Mouse (Mus musculus) CH12.LX (cell line): ENCODE results near the gene Sat1. TPM values are rescaled to one million over a fixed set of nuclear protein-coding genes. Genes with fewer than 3 reads are reported as not detected.

Source experiments
- DNase-seq: peaks from one replicate; pipeline ENCODE4 v3.0.0-alpha.2; 2013; ENCODE audit errors: extremely low read depth
- H3K27ac ChIP-seq: 2 replicates; pipeline ENCODE4 v1.5.1; 2012; ENCODE audit warnings: low read depth, mild to moderate bottlenecking, control low read depth, moderate library complexity; ENCODE audit not compliant: insufficient read depth
- H3K27me3 ChIP-seq: replicated peaks from 2 replicates; pipeline ENCODE3; 2012; ENCODE audit warnings: inconsistent platforms
- H3K36me3 ChIP-seq, 2 experiments: replicated peaks in 1 of 2; 2 replicates each; pipeline versions ENCODE3 to v1.6.1; 2012; ENCODE audit warnings: inconsistent platforms in 1 of 2, low read length in 1 of 2, mild to moderate bottlenecking in 1 of 2, mixed read lengths in 1 of 2, moderate library complexity in 1 of 2; ENCODE audit not compliant: control insufficient read depth in 1 of 2, insufficient read depth in 1 of 2
- H3K4me1 ChIP-seq, 2 experiments: 2 replicates each; pipeline ENCODE4 v1.6.1; 2012; ENCODE audit warnings: inconsistent platforms in 1 of 2, moderate library complexity in 1 of 2; ENCODE audit not compliant: insufficient read depth in 2 of 2, control insufficient read depth in 1 of 2
- H3K4me2 ChIP-seq: 2 replicates; pipeline ENCODE4 v1.6.1; 2012; ENCODE audit warnings: low read depth, mild to moderate bottlenecking, control low read depth; ENCODE audit not compliant: poor library complexity, insufficient read depth, severe bottlenecking
- H3K4me3 ChIP-seq, 3 experiments: fragments of 150-350 bp in 1 of 3; sonication (generic) in 1 of 3; replicated peaks in 1 of 3; 2 replicates each; pipeline versions ENCODE3 to v1.5.1; 2011 to 2012; ENCODE audit warnings: low read depth in 2 of 3, low read length in 2 of 3, mild to moderate bottlenecking in 2 of 3, moderate library complexity in 2 of 3, control low read depth in 1 of 3, improper control_type of control experiment in 1 of 3, inconsistent platforms in 1 of 3, mixed read lengths in 1 of 3; ENCODE audit not compliant: poor library complexity in 1 of 3
- H3K79me2 ChIP-seq: replicated peaks from 2 replicates; pipeline ENCODE4 v1.6.1; 2012; ENCODE audit warnings: mild to moderate bottlenecking, moderate library complexity; ENCODE audit not compliant: control insufficient read depth, poor library complexity, insufficient read depth, severe bottlenecking; ENCODE audit errors: extremely low read depth
- H3K9ac ChIP-seq: 2 replicates; pipeline ENCODE4 v1.6.1; 2012; ENCODE audit warnings: low read depth, mild to moderate bottlenecking, control low read depth, moderate library complexity; ENCODE audit not compliant: insufficient read depth
- H3K9me3 ChIP-seq: replicated peaks from 2 replicates; pipeline ENCODE3; 2012; ENCODE audit warnings: low read length, inconsistent platforms, mixed read lengths
- BHLHE40 ChIP-seq: IDR thresholded peaks from 2 replicates; pipeline ENCODE4 v1.6.1; 2011; ENCODE audit warnings: mild to moderate bottlenecking, low read depth, low read length, improper control_type of control experiment
- CHD1 ChIP-seq: IDR thresholded peaks from 2 replicates; pipeline ENCODE4 v1.6.1; 2012; ENCODE audit warnings: low read depth, low read length, improper control_type of control experiment, inconsistent platforms
- CHD2 ChIP-seq: IDR thresholded peaks from 2 replicates; pipeline ENCODE4 v1.6.1; 2011; ENCODE audit warnings: low read length, improper control_type of control experiment
- CTCF ChIP-seq, 2 experiments: IDR thresholded peaks in 1 of 2; conservative IDR thresholded peaks in 1 of 2; 2 replicates each; pipeline ENCODE4 v1.5.1; 2011 to 2012; ENCODE audit warnings: low read depth in 2 of 2, low read length in 2 of 2, improper control_type of control experiment in 1 of 2, inconsistent platforms in 1 of 2, mild to moderate bottlenecking in 1 of 2, moderate library complexity in 1 of 2
- E2F4 ChIP-seq: IDR thresholded peaks from 2 replicates; pipeline ENCODE4 v1.6.1; 2011; ENCODE audit warnings: low read depth, low read length, improper control_type of control experiment; ENCODE audit not compliant: insufficient replicate concordance
- ELF1 ChIP-seq: IDR thresholded peaks from 2 replicates; pipeline ENCODE4 v1.6.1; 2014; ENCODE audit warnings: low read depth, mild to moderate bottlenecking, inconsistent platforms, low read length, improper control_type of control experiment
- EP300 ChIP-seq: IDR thresholded peaks from 2 replicates; pipeline ENCODE4 v1.6.1; 2011; ENCODE audit warnings: low read length, improper control_type of control experiment
- ETS1 ChIP-seq: conservative IDR thresholded peaks from 2 replicates; pipeline ENCODE4 v1.6.1; 2012; ENCODE audit warnings: low read depth, mild to moderate bottlenecking, inconsistent platforms, low read length, improper control_type of control experiment, moderate library complexity
- GABPA ChIP-seq: IDR thresholded peaks from 2 replicates; pipeline ENCODE4 v1.6.1; 2012; ENCODE audit warnings: low read depth, low read length, improper control_type of control experiment, inconsistent platforms; ENCODE audit not compliant: insufficient replicate concordance
- HCFC1 ChIP-seq: IDR thresholded peaks from 2 replicates; pipeline ENCODE4 v1.6.1; 2012; ENCODE audit warnings: low read depth, mild to moderate bottlenecking, inconsistent platforms, low read length, improper control_type of control experiment
- IRF4 ChIP-seq: IDR thresholded peaks from 2 replicates; pipeline ENCODE4 v1.6.1; 2014; ENCODE audit warnings: low read depth, mild to moderate bottlenecking, inconsistent platforms, low read length, improper control_type of control experiment
- JUN ChIP-seq: IDR thresholded peaks from 2 replicates; pipeline ENCODE4 v1.6.1; 2011; ENCODE audit warnings: low read depth, mild to moderate bottlenecking, low read length, improper control_type of control experiment, moderate library complexity; ENCODE audit not compliant: insufficient read depth
- JUND ChIP-seq: conservative IDR thresholded peaks from 2 replicates; pipeline ENCODE4 v1.6.1; 2011; ENCODE audit warnings: low read depth, low read length, improper control_type of control experiment
- KAT2A ChIP-seq: IDR thresholded peaks from 2 replicates; pipeline ENCODE4 v1.6.1; 2012; ENCODE audit warnings: low read length, improper control_type of control experiment, inconsistent platforms; ENCODE audit not compliant: insufficient replicate concordance
- MAFK ChIP-seq: IDR thresholded peaks from 2 replicates; pipeline ENCODE4 v1.6.1; 2011; ENCODE audit warnings: low read length, improper control_type of control experiment; ENCODE audit not compliant: insufficient replicate concordance
- MAX ChIP-seq: IDR thresholded peaks from 2 replicates; pipeline ENCODE4 v1.6.1; 2011; ENCODE audit warnings: low read length, improper control_type of control experiment
- MAZ ChIP-seq: IDR thresholded peaks from 2 replicates; pipeline ENCODE4 v1.6.1; 2012; ENCODE audit warnings: low read depth, mild to moderate bottlenecking, inconsistent platforms, low read length, improper control_type of control experiment, moderate library complexity
- MEF2A ChIP-seq: IDR thresholded peaks from 2 replicates; pipeline ENCODE4 v1.6.1; 2014; ENCODE audit warnings: low read depth, mild to moderate bottlenecking, inconsistent platforms, low read length, improper control_type of control experiment, borderline replicate concordance
- MXI1 ChIP-seq: IDR thresholded peaks from 2 replicates; pipeline ENCODE4 v1.6.1; 2011; ENCODE audit warnings: mild to moderate bottlenecking, low read depth, low read length, improper control_type of control experiment
- MYC ChIP-seq: IDR thresholded peaks from 2 replicates; pipeline ENCODE4 v1.6.1; 2011; ENCODE audit warnings: low read depth, mild to moderate bottlenecking, improper control_type of control experiment, low read length
- NELFE ChIP-seq: IDR thresholded peaks from 2 replicates; pipeline ENCODE4 v1.6.1; 2011; ENCODE audit warnings: low read depth, low read length, improper control_type of control experiment
- NRF1 ChIP-seq: IDR thresholded peaks from 2 replicates; pipeline ENCODE4 v1.6.1; 2014; ENCODE audit warnings: low read depth, mild to moderate bottlenecking, inconsistent platforms, low read length, improper control_type of control experiment, moderate library complexity
- PAX5 ChIP-seq: IDR thresholded peaks from 2 replicates; pipeline ENCODE4 v1.6.1; 2012; ENCODE audit warnings: low read length, inconsistent platforms, mixed read lengths
- POLR2A ChIP-seq: IDR thresholded peaks from 2 replicates; pipeline ENCODE4 v1.6.1; 2011; ENCODE audit warnings: low read depth, mild to moderate bottlenecking, improper control_type of control experiment, low read length
- POLR2AphosphoS2 ChIP-seq: IDR thresholded peaks from 2 replicates; pipeline ENCODE4 v1.6.1; 2011; ENCODE audit warnings: low read depth, low read length, improper control_type of control experiment
- RAD21 ChIP-seq: IDR thresholded peaks from 2 replicates; pipeline ENCODE4 v1.6.1; 2011; ENCODE audit warnings: low read depth, mild to moderate bottlenecking, low read length, improper control_type of control experiment, moderate library complexity
- RCOR1 ChIP-seq: conservative IDR thresholded peaks from 2 replicates; pipeline ENCODE4 v1.6.1; 2012; ENCODE audit warnings: low read depth, mild to moderate bottlenecking, inconsistent platforms, low read length, improper control_type of control experiment
- SIN3A ChIP-seq: IDR thresholded peaks from 2 replicates; pipeline ENCODE4 v1.6.1; 2012; ENCODE audit warnings: low read length, improper control_type of control experiment, inconsistent platforms
- SMC3 ChIP-seq: IDR thresholded peaks from 2 replicates; pipeline ENCODE4 v1.6.1; 2011; ENCODE audit warnings: low read depth, low read length, improper control_type of control experiment
- TBP ChIP-seq: conservative IDR thresholded peaks from 2 replicates; pipeline ENCODE4 v1.6.1; 2011; ENCODE audit warnings: low read depth, low read length, improper control_type of control experiment
- TCF12 ChIP-seq: IDR thresholded peaks from 2 replicates; pipeline ENCODE4 v1.6.1; 2014; ENCODE audit warnings: low read depth, mild to moderate bottlenecking, inconsistent platforms, low read length, improper control_type of control experiment
- UBTF ChIP-seq: IDR thresholded peaks from 2 replicates; pipeline ENCODE4 v1.6.1; 2012; ENCODE audit warnings: low read depth, mild to moderate bottlenecking, inconsistent platforms, low read length, improper control_type of control experiment, moderate library complexity
- USF1 ChIP-seq: IDR thresholded peaks from 2 replicates; pipeline ENCODE4 v1.6.1; 2014; ENCODE audit warnings: low read depth, mild to moderate bottlenecking, inconsistent platforms, low read length, improper control_type of control experiment
- USF2 ChIP-seq: conservative IDR thresholded peaks from 2 replicates; pipeline ENCODE4 v1.6.1; 2011; ENCODE audit warnings: low read depth, low read length, improper control_type of control experiment
- ZC3H11A ChIP-seq: IDR thresholded peaks from 2 replicates; pipeline ENCODE4 v1.6.1; 2012; ENCODE audit warnings: low read depth, mild to moderate bottlenecking, inconsistent platforms, low read length, improper control_type of control experiment
- ZKSCAN1 ChIP-seq: IDR thresholded peaks from 2 replicates; pipeline ENCODE4 v1.6.1; 2012; ENCODE audit warnings: low read depth, inconsistent platforms, low read length, improper control_type of control experiment, borderline replicate concordance
- ZMIZ1 ChIP-seq: IDR thresholded peaks from 2 replicates; pipeline ENCODE4 v1.6.1; 2012; ENCODE audit warnings: low read depth, mild to moderate bottlenecking, inconsistent platforms, low read length, improper control_type of control experiment
- ZNF384 ChIP-seq: IDR thresholded peaks from 2 replicates; pipeline ENCODE4 v1.6.1; 2012; ENCODE audit warnings: low read depth, low read length, improper control_type of control experiment, inconsistent platforms
- dilution Hi-C: fragments of 300-500 bp; cut with MboI; formaldehyde crosslinking; loops from 2 replicates; pipeline ENCODE4 v1.14.3; 2020; ENCODE audit warnings: low sequenced_read_pairs; ENCODE audit not compliant: extremely low pct_unique_long_range_greater_than_20kb, extremely low pct_ligation_motif_present
- in situ Hi-C: fragments of 300-500 bp; cut with MboI; formaldehyde crosslinking; loops from 3 replicates; pipeline ENCODE4 v1.14.3; 2019; ENCODE audit warnings: low sequenced_read_pairs, low pct_ligation_motif_present, low pct_unique_long_range_greater_than_20kb, mixed read lengths
- polyA plus RNA-seq: library from polyadenylated mRNA; unstranded; fragments of >175 nt; gene quantifications from 2 replicates; pipeline ENCODE4 v1.2.1, GENCODE M21; 2012; ENCODE audit warnings: low read depth; ENCODE audit not compliant: insufficient read length
- total RNA-seq, 2 experiments: library from RNA; depleted of rRNA; stranded (reverse); fragments of 300-350 nt in 1 of 2; fragments of >200 nt in 1 of 2; gene quantifications; 2 replicates each; pipeline ENCODE4 v1.2.3; 2012 to 2014

Sat1 gene
- total and polyA plus RNA-seq, 3 experiments, result 58.3 to 112 (median 92.6) TPM

GRCm38 (mm10) chrX:155262235-155262914 is 46.1 kb upstream of the Sat1 start, which contains the start of gene Acot9:
TSS of gene Acot9 (plus strand) at chrX:155262443.
- Histone ChIP-seq H3K4me1 (peaks cover 0 to 6% of the 10 kb centered on the region in 2 experiments; a peak in 2 of 4 replicates), H3K27me3 (no peaks in the 10 kb centered on the region)
- in situ Hi-C loops, result no loop called here
- peak; percentile 61 for TF ChIP-seq IRF4
- TF ChIP-seq JUN, result no peak
- no peak for TF ChIP-seq MAZ
- TF ChIP-seq ZMIZ1, result peak; percentile 74
- no peak for TF ChIP-seq ELF1
- no peak for TF ChIP-seq PAX5
- no peak for TF ChIP-seq ZC3H11A
- 0 out of 2 replicates have a peak, but pooled peaks have one; percentile 28 for TF ChIP-seq HCFC1
- peak; percentile 67; the same call in 1 of the 2 replicates for TF ChIP-seq SIN3A
- TF ChIP-seq E2F4, result no peak; the same call in 1 of the 2 replicates
- no peak for TF ChIP-seq ZKSCAN1
- TF ChIP-seq NELFE, result peak; percentile 96
- TF ChIP-seq MAX, result no peak
- TF ChIP-seq KAT2A, result no peak
- TF ChIP-seq MYC, result no peak
- TF ChIP-seq TCF12, result no peak
- TF ChIP-seq ZNF384, result no peak
- TF ChIP-seq USF2, result no peak
- TF ChIP-seq GABPA, result no peak
- no peak for TF ChIP-seq USF1
- 0 out of 2 replicates have a peak, but pooled peaks have one; percentile 11 for TF ChIP-seq MEF2A
- no peak for TF ChIP-seq MAFK
- TF ChIP-seq CHD2, result no peak
- TF ChIP-seq POLR2A, result peak; percentile 96
- TF ChIP-seq ETS1, result no peak
- 0 out of 2 replicates have a peak, but pooled peaks have one; percentile 56 for TF ChIP-seq POLR2AphosphoS2
- no peak for TF ChIP-seq EP300
- TF ChIP-seq RAD21, result peak; percentile 61
- no peak for TF ChIP-seq CHD1
- peak; percentile 39; the same call in 1 of the 2 replicates for TF ChIP-seq NRF1
- TF ChIP-seq SMC3, result peak; percentile 44
- TF ChIP-seq MXI1, result peak; percentile 76
- peak in 1 of 2 experiments; percentile 51; a peak in 1 of 4 replicates for TF ChIP-seq CTCF (conservative IDR thresholded peaks at IDR 0.05 in 1 of 2, IDR thresholded peaks at IDR 0.05 in 1 of 2; ENCODE audit: low read depth in 2 of 2, low read length in 2 of 2)
- no peak for TF ChIP-seq UBTF
- TF ChIP-seq BHLHE40, result no peak
- TF ChIP-seq JUND, result no peak
- TF ChIP-seq RCOR1, result no peak
- TF ChIP-seq TBP, result peak; percentile 85
- TF ChIP-seq, all 38 proteins: peak for 14
- Histone ChIP-seq H3K36me3 (peaks cover 0 to 3% of the 10 kb centered on the region in 2 experiments), H3K27ac (peak within 1 kb of the TSS; percentile 73; the same call in 1 of the 2 replicates), H3K9me3 (no peaks in the 10 kb centered on the region), H3K79me2 (peaks cover 11% of the 10 kb centered on the region), H3K9ac (peak within 1 kb of the TSS; percentile 86), H3K4me3 (peak within 1 kb of the TSS; percentile 61 to 100 (median 65)), H3K4me2 (peak within 1 kb of the TSS; percentile 50)
- dilution Hi-C loops, result no loop called here
- DNase-seq, result peak; percentile 86
